Mouse (Mus musculus) megakaryocyte, embryonic 14.5 days (primary cell): Measurements from ENCODE around the gene Clptm1.

Source experiments
- FLI1 ChIP-seq: IDR thresholded peaks from 2 replicates; pipeline ENCODE4 v1.6.1; 2012; ENCODE audit warnings: low read length, inconsistent platforms, mixed read lengths
- GATA1 ChIP-seq: IDR thresholded peaks from 3 replicates; pipeline ENCODE4 v1.6.1; 2012; ENCODE audit warnings: mixed read lengths, low read length, inconsistent platforms, borderline replicate concordance

DNA sequence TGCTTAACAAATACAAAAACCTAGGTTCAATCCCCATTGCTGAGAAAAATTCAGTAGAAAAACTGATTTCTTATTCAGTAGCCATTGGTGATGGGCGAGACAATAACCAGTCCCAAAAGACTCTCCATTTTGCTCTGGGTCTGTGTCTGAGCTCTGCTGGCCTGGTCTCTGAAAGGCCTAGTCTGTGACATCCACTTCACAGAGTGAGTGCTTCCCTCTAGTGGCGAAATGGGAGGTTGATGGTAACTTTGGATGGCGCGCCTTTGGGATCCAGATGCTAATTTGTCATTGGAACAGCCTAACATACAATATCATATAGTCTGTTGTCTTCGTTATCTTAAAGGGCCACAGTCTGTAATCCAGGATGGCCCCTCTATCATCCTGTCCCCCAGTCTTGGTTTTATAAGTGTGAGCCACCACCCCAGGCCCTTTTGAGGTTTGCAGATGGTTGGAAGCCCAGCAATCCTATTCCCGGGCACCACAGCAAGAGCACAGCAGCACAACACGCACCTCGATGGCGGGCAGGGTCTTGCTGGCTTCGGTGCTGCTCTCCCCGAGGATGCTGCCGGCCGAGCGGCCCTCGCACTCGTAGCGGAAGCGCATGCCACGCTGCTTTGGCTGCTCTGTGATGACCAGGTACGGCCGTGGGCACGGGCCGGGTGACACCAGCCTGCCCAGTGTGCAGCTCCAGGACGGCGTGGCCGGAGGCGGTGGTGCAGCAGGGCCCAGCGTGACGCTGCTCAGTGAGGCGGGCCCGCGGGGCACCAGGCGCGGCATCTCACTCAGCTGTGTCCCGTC is 45.6 kb downstream of the Clptm1 start:
- TF ChIP-seq GATA1 (no peak), FLI1 (no peak)
